Mouse (Mus musculus): ENCODE data around the gene Ndufa11.

DNA sequence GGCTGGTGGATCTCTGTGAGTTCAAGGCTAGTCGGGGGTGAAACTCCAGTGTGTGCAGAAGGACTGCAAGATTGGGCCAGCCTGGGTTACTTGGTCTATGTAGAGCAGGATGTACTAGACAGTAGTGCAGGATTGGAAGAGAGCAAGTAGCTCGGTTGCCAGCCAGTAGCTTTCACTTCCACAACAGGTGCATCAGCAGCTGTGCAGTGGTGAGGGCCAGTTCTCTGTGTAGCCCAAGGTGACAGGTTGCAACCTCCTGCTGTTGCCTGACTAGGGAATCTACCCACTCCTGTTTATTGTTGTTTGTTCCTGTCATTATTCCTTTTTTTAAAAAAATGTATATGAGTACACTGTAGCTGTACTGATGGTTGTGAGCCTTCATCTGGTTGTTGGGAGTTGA lies 28.9 kb upstream of the Ndufa11 start:
- TF ChIP-seq CTCF (IDR thresholded peaks at IDR 0.05; ENCODE audit: extremely low read depth, insufficient read depth, insufficient read length, insufficient replicate concordance) = no peak
- TF ChIP-seq POLR2A (IDR thresholded peaks at IDR 0.05; ENCODE audit: low read depth, low read length) = no peak
